Mouse (Mus musculus) MEL (cell line): Measurements from ENCODE around the gene Dusp27.

Experiments
- CTCF ChIP-seq, 3 experiments: IDR thresholded peaks in 2 of 3; conservative IDR thresholded peaks in 1 of 3; 2 replicates each; pipeline ENCODE4 v1.5.1; 2011 to 2012; ENCODE audit warnings: low read length in 3 of 3, low read depth in 2 of 3, mild to moderate bottlenecking in 2 of 3, improper control_type of control experiment in 1 of 3, inconsistent platforms in 1 of 3, mixed read lengths in 1 of 3, moderate library complexity in 1 of 3; ENCODE audit not compliant: control insufficient read depth in 1 of 3, insufficient read depth in 1 of 3, poor library complexity in 1 of 3, severe bottlenecking in 1 of 3
- GATA1 ChIP-seq: IDR thresholded peaks from 2 replicates; pipeline ENCODE4 v1.6.1; 2011; ENCODE audit warnings: low read depth, low read length, improper control_type of control experiment
- NELFE ChIP-seq: IDR thresholded peaks from 2 replicates; pipeline ENCODE4 v1.6.1; 2011; ENCODE audit warnings: low read depth, low read length, improper control_type of control experiment
- POLR2A ChIP-seq, 2 experiments: IDR thresholded peaks; 2 replicates each; pipeline ENCODE4 v1.6.1; 2011 to 2012; ENCODE audit warnings: low read length in 2 of 2, mild to moderate bottlenecking in 2 of 2, control low read depth in 1 of 2, improper control_type of control experiment in 1 of 2, low read depth in 1 of 2, moderate library complexity in 1 of 2; ENCODE audit not compliant: control insufficient read depth in 1 of 2, insufficient read depth in 1 of 2, poor library complexity in 1 of 2
- ZNF384 ChIP-seq: IDR thresholded peaks from 2 replicates; pipeline ENCODE4 v1.6.1; 2012; ENCODE audit warnings: low read depth, mild to moderate bottlenecking, inconsistent platforms, low read length, improper control_type of control experiment

- TF ChIP-seq CTCF (IDR thresholded peaks at IDR 0.05 in 2 of 3, conservative IDR thresholded peaks at IDR 0.05 in 1 of 3; ENCODE audit: control insufficient read depth in 1 of 3, insufficient read depth in 1 of 3, low read depth in 2 of 3, low read length in 3 of 3, poor library complexity in 1 of 3, severe bottlenecking in 1 of 3) (peak in 2 of 3 experiments; percentile 38 to 49; a peak in 4 of 6 replicates), ZNF384 (no peak), GATA1 (no peak), NELFE (no peak), POLR2A (IDR thresholded peaks at IDR 0.05; ENCODE audit: control insufficient read depth in 1 of 2, insufficient read depth in 1 of 2, low read depth in 1 of 2, low read length in 2 of 2, poor library complexity in 1 of 2) (no peak)
Measured at GRCm38 (mm10) chr1:166158664-166159063, 30.9 kb upstream of the Dusp27 start.
